Mouse (Mus musculus): ENCODE measurements around the gene Itpka.

DNA sequence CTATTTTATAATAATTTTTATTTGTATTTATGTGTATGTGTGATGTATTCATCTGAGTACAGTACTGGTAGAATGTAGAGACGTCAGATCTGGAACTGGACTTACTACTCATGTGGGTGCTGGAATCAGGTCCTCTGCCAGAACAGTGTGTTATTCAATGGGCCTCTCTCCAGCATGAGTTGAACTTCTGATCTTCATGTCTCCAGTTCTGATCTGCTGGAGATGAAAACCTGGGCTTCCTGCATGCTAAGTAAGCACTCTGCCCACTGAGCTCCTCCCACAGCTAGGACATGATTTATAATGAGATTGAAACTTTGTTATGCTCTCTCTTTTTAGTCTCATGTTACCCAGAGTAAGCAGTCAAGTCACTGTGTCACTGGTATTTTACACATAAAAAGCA is 46.0 kb upstream of the Itpka start:
- TF ChIP-seq CTCF (IDR thresholded peaks at IDR 0.05; ENCODE audit: extremely low read depth, insufficient read depth, low read length) (no peak), POLR2A (IDR thresholded peaks at IDR 0.05; ENCODE audit: extremely low read depth, insufficient read depth, low read length) (no peak)
